Mouse (Mus musculus): ENCODE measurements around the gene Csf3. TPM values are rescaled to one million over a fixed set of nuclear protein-coding genes. Genes with fewer than 3 reads are reported as not detected.

Gene Csf3
- polyA plus RNA-seq, 1 experiment from 2014 or later = not detected

- Histone ChIP-seq H3K27me3 (replicated peaks) (no peaks in the 10 kb centered on the region), H3K4me3 (no peak overlapping the region), H3K4me1 (peaks cover 19% of the 10 kb centered on the region), H3K9ac (no peak overlapping the region), H3K9me3 (no peaks in the 10 kb centered on the region), H3K27ac (replicated peaks) (no peak overlapping the region), H3K36me3 (peaks cover 19% of the 10 kb centered on the region), H3K4me2 (no peak overlapping the region)
- no peak for ATAC-seq (ENCODE audit: extremely low read depth, insufficient number of reproducible peaks, low FRiP score, low TSS enrichment)
- WGBS = 84% methylated on average over 4 of the region's 4 CpGs
Observed at GRCm38 (mm10) chr11:98681186-98681585, 19.9 kb upstream of the Csf3 start.

GRCm38 (mm10) chr11:98681786-98682745, 19.0 kb upstream of the Csf3 start, which contains the start of gene Psmd3:
Psmd3 (plus strand) TSS chr11:98682554.
- peak within 1 kb of the TSS; percentile 85 for H3K27ac ChIP-seq (replicated peaks)
- peak within 1 kb of the TSS; percentile 99 for H3K9ac ChIP-seq
- 5% methylated on average over 45 of the region's 45 CpGs for WGBS
- peak within 1 kb of the TSS; percentile 96 for H3K4me3 ChIP-seq
- H3K4me2 ChIP-seq = peak within 1 kb of the TSS; percentile 86
- H3K27me3 ChIP-seq (replicated peaks) = no peaks in the 10 kb centered on the region
- peaks cover 19% of the 10 kb centered on the region for H3K4me1 ChIP-seq
- ATAC-seq (ENCODE audit: extremely low read depth, insufficient number of reproducible peaks, low FRiP score, low TSS enrichment) = peak; percentile 91
- peaks cover 27% of the 10 kb centered on the region for H3K36me3 ChIP-seq
- no peaks in the 10 kb centered on the region for H3K9me3 ChIP-seq

GRCm38 (mm10) chr11:98682811-98683210, 18.3 kb upstream of the Csf3 start:
- WGBS = under 1% methylated on average over 23 of the region's 23 CpGs
- Histone ChIP-seq H3K27me3 (replicated peaks) (no peaks in the 10 kb centered on the region), H3K9ac (peak overlapping the region; percentile 99), H3K4me1 (peaks cover 19% of the 10 kb centered on the region), H3K27ac (replicated peaks) (peak overlapping the region; percentile 85), H3K9me3 (no peaks in the 10 kb centered on the region), H3K36me3 (peaks cover 35% of the 10 kb centered on the region), H3K4me2 (peak overlapping the region; percentile 86), H3K4me3 (peak overlapping the region; percentile 96)
- peak; percentile 21; the same call in 1 of the 2 replicates for ATAC-seq (ENCODE audit: extremely low read depth, insufficient number of reproducible peaks, low FRiP score, low TSS enrichment)

GRCm38 (mm10) chr11:98685642-98686041, 15.4 kb upstream of the Csf3 start:
- Histone ChIP-seq H3K4me1 (peaks cover 19% of the 10 kb centered on the region), H3K27me3 (replicated peaks) (no peaks in the 10 kb centered on the region), H3K4me3 (no peak overlapping the region), H3K27ac (replicated peaks) (no peak overlapping the region), H3K9ac (no peak overlapping the region), H3K36me3 (peaks cover 60% of the 10 kb centered on the region), H3K9me3 (no peaks in the 10 kb centered on the region), H3K4me2 (no peak overlapping the region)
- ATAC-seq (ENCODE audit: extremely low read depth, insufficient number of reproducible peaks, low FRiP score, low TSS enrichment) = no peak
- 89% methylated on average over 9 of the region's 9 CpGs for WGBS

- Histone ChIP-seq H3K27me3 (replicated peaks) (no peaks in the 10 kb centered on the region), H3K4me1 (peaks cover 17% of the 10 kb centered on the region), H3K4me2 (no peak overlapping the region), H3K9ac (no peak overlapping the region), H3K36me3 (peaks cover 73% of the 10 kb centered on the region), H3K4me3 (no peak overlapping the region), H3K27ac (replicated peaks) (no peak overlapping the region), H3K9me3 (no peaks in the 10 kb centered on the region)
- 90% methylated on average over 4 of the region's 4 CpGs for WGBS
- no peak for ATAC-seq (ENCODE audit: extremely low read depth, insufficient number of reproducible peaks, low FRiP score, low TSS enrichment)
Observed at GRCm38 (mm10) chr11:98686976-98687375, 14.1 kb upstream of the Csf3 start.

GRCm38 (mm10) chr11:98688009-98688408, 13.1 kb upstream of the Csf3 start:
- H3K4me3 ChIP-seq = no peak overlapping the region
- H3K27me3 ChIP-seq (replicated peaks) = no peaks in the 10 kb centered on the region
- ATAC-seq (ENCODE audit: extremely low read depth, insufficient number of reproducible peaks, low FRiP score, low TSS enrichment) = no peak
- peaks cover 84% of the 10 kb centered on the region for H3K36me3 ChIP-seq
- 82% methylated on average over 8 of the region's 8 CpGs for WGBS
- peaks cover 17% of the 10 kb centered on the region for H3K4me1 ChIP-seq
- no peak overlapping the region for H3K27ac ChIP-seq (replicated peaks)
- H3K9me3 ChIP-seq = no peaks in the 10 kb centered on the region
- no peak overlapping the region for H3K9ac ChIP-seq
- H3K4me2 ChIP-seq = no peak overlapping the region

GRCm38 (mm10) chr11:98693201-98693600, 7.9 kb upstream of the Csf3 start:
- peaks cover 84% of the 10 kb centered on the region for H3K36me3 ChIP-seq
- no peak for ATAC-seq (ENCODE audit: extremely low read depth, insufficient number of reproducible peaks, low FRiP score, low TSS enrichment)

GRCm38 (mm10) chr11:98693746-98694145, 7.3 kb upstream of the Csf3 start:
- Histone ChIP-seq H3K4me3 (no peak overlapping the region), H3K4me2 (no peak overlapping the region), H3K27ac (replicated peaks) (no peak overlapping the region), H3K36me3 (peaks cover 80% of the 10 kb centered on the region), H3K4me1 (0 out of 2 replicates have a peak, but pooled peaks cover 9% of the 10 kb centered on the region), H3K9ac (peak overlapping the region; percentile 44; the same call in 1 of the 2 replicates), H3K9me3 (no peaks in the 10 kb centered on the region), H3K27me3 (replicated peaks) (no peaks in the 10 kb centered on the region)
- no peak for ATAC-seq (ENCODE audit: extremely low read depth, insufficient number of reproducible peaks, low FRiP score, low TSS enrichment)
- 80% methylated on average over 9 of the region's 9 CpGs for WGBS

More at GRCm38 (mm10) chr11:98693201-98693600, 7.9 kb upstream of the Csf3 start:
- Histone ChIP-seq H3K27me3 (replicated peaks) (no peaks in the 10 kb centered on the region), H3K27ac (replicated peaks) (no peak overlapping the region), H3K9me3 (no peaks in the 10 kb centered on the region), H3K4me1 (0 out of 2 replicates have a peak, but pooled peaks cover 9% of the 10 kb centered on the region), H3K4me3 (no peak overlapping the region), H3K4me2 (no peak overlapping the region), H3K9ac (no peak overlapping the region)
- WGBS = 75% methylated on average over 13 of the region's 13 CpGs

- H3K4me3 ChIP-seq = no peak overlapping the region
- no peak for ATAC-seq (ENCODE audit: extremely low read depth, insufficient number of reproducible peaks, low FRiP score, low TSS enrichment)
- H3K27me3 ChIP-seq (replicated peaks) = no peaks in the 10 kb centered on the region
- H3K9ac ChIP-seq = peak overlapping the region; percentile 44; the same call in 1 of the 2 replicates
- H3K27ac ChIP-seq (replicated peaks) = no peak overlapping the region
- no peaks in the 10 kb centered on the region for H3K9me3 ChIP-seq
- peaks cover 76% of the 10 kb centered on the region for H3K36me3 ChIP-seq
- 0 out of 2 replicates have a peak, but pooled peaks cover 9% of the 10 kb centered on the region for H3K4me1 ChIP-seq
- WGBS = 63% methylated on average over 9 of the region's 9 CpGs
- H3K4me2 ChIP-seq = no peak overlapping the region
Observed at GRCm38 (mm10) chr11:98694301-98694700, 6.8 kb upstream of the Csf3 start.

GRCm38 (mm10) chr11:98695408-98695807, 5.7 kb upstream of the Csf3 start:
- no peaks in the 10 kb centered on the region for H3K27me3 ChIP-seq (replicated peaks)
- H3K27ac ChIP-seq (replicated peaks) = no peak overlapping the region
- no peaks in the 10 kb centered on the region for H3K9me3 ChIP-seq
- ATAC-seq (ENCODE audit: extremely low read depth, insufficient number of reproducible peaks, low FRiP score, low TSS enrichment) = no peak
- no peak overlapping the region for H3K9ac ChIP-seq
- H3K36me3 ChIP-seq = peaks cover 65% of the 10 kb centered on the region
- H3K4me3 ChIP-seq = no peak overlapping the region
- peaks cover 13% of the 10 kb centered on the region for H3K4me1 ChIP-seq
- H3K4me2 ChIP-seq = no peak overlapping the region
- 63% methylated on average over 14 of the region's 14 CpGs for WGBS

GRCm38 (mm10) chr11:98696454-98697216, 4.4 kb upstream of the Csf3 start:
- H3K4me1 ChIP-seq = peaks cover 24% of the 10 kb centered on the region
- no peak overlapping the region for H3K9ac ChIP-seq
- ATAC-seq (ENCODE audit: extremely low read depth, insufficient number of reproducible peaks, low FRiP score, low TSS enrichment) = no peak
- 82% methylated on average over 14 of the region's 14 CpGs for WGBS
- H3K27me3 ChIP-seq (replicated peaks) = peaks cover 9% of the 10 kb centered on the region; the same call in 1 of the 2 replicates
- no peaks in the 10 kb centered on the region for H3K9me3 ChIP-seq
- no peak overlapping the region for H3K27ac ChIP-seq (replicated peaks)
- H3K36me3 ChIP-seq = peaks cover 53% of the 10 kb centered on the region
- no peak overlapping the region for H3K4me2 ChIP-seq
- no peak overlapping the region for H3K4me3 ChIP-seq

All from heart, embryonic 13.5 days (tissue).